Mouse (Mus musculus): Measurements from ENCODE around the gene Xntrpc. TPM values are rescaled to one million over a fixed set of nuclear protein-coding genes. Genes with fewer than 3 reads are reported as not detected.

Gene Xntrpc
- total RNA-seq (2023), result 6.6 TPM

DNA sequence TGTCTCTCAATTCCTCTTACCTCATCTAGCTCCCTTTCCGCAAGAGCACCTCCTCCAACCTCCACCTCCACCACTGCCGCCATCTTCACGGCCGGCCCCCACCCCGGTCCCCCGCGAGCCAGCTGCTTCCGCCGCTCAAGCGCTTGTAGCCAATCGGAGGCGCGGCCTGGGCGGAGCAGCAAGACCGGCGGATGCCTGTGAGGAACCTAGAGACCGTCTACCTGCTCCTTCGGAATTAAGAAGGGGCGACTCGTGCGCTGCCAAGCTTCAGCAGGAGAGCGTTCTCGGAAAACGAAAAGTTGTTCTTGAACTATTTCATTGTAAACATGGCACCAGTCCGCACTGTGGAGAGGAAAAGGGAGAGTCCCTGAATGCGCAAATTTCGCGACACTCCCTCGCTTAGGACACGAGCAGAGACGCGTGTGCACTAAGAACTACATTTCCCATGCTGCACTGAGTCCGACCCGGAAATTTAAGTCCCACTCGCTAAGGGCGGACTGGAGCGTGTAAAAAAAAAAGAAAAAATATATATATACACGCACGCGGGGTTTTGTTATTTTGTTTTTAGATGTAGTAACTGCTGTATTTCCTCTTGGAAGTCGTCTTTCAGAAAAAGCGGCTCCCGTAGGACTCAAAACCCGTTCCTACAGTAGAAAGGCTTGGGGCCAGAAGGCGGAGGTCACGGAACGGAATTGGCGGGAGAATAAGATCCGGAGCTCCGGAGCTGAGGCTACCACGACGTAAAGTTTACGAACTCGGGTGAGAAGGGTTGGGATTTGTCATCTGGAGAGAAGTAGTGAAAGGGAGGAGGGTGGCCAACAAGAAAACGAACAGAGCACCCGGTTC is at the start of gene Xntrpc, which contains the start of the genes Rnf121 and Xndc1:
Gene Xntrpc (plus strand): TSS at position 668 of the 846 bp plus-strand sequence.
Gene Rnf121 (minus strand): TSS at position 424 of the 846 bp plus-strand sequence.
Gene Xndc1 (plus strand): TSS at position 466 of the 846 bp plus-strand sequence.

DNA sequence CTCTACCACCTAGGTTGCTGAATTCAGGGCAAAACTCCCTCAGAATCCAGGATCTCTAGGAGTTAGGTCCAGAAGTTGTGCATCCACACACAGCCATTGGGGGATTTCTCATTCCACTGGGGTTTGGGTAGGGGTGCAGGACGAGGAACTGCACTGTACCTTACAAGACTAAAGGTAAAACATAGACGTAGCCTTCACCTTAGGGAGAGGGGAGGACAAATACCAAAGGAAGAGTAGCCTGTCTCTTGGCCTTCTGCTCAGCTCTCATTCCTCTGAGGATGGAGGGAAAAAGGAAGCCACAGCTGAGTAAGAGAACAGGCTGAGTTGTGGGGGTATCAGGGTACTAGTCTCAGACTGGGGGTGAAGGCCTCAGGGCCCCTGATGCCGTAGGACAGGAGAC is 46.9 kb upstream of the Xntrpc start, which contains the start of gene Il18bp:
Gene Il18bp (minus strand): TSS at position 101 of the 400 bp plus-strand sequence.

DNA sequence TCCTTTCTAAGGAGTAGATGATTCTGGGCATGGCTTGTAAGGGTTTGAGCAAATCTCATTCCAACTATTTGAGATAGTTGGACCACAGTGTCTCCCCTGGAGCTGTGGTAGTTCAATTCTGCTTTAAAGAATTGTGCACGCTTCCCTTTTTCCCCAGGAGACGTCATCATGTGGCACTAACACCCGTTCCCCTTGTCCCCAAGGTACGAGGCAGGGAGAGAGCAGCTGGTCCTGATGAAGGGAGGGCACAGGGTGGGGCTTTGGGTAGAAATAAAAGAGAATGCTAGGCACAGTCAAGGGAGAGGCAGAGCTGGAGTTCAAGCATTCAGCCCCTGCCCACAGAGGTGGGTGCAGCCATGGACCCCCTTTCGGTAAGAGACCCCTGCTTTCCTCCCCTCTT is 17.3 kb downstream of the Xntrpc start, which contains the start of gene Trpc2:
Gene Trpc2 (plus strand): TSS at position 301 of the 400 bp plus-strand sequence.

DNA sequence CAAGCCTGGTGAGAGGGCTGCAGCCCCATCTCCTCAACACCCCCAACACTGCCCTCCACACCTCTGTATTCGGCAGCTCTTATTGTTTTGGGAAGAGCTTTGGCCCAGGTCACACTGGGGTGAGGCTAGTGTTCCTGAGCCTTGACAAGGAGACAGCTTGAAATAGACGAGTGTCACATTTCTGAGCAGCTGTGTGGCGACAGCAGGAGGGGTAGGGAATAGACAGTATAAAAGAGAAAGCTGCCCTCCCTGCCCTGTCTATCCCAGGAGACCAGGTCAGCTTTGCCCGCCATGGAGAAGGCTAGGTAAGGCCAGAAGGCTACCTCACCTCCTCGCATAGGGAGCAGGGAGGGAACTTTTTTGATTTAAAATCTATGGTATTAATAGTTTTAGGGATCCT is 36.0 kb downstream of the Xntrpc start, which contains the start of gene Art1:
Gene Art1 (plus strand): TSS at position 257 of the 400 bp plus-strand sequence.

DNA sequence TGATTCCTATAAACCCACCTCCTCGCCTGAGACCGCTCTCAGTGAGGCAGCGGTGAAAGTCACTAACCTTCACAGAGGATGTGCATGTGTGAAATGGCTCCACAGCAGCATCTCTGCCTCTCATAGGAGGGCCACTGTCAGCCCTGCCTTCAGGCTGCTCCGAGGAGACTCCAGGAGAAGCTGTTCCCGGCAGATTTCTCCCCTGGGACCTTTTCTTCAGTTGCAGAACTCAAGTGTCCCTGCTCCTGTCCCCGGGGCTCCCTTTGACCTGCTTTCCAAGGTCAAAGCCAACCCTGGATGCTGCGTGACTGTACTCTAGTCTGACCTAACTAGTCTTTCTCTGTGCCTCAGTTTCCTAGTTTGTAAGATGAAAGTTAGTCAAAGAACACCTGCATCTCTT is 43.7 kb downstream of the Xntrpc start, which contains the start of gene Art5:
Gene Art5 (minus strand): TSS at position 319 of the 400 bp plus-strand sequence.

DNA sequence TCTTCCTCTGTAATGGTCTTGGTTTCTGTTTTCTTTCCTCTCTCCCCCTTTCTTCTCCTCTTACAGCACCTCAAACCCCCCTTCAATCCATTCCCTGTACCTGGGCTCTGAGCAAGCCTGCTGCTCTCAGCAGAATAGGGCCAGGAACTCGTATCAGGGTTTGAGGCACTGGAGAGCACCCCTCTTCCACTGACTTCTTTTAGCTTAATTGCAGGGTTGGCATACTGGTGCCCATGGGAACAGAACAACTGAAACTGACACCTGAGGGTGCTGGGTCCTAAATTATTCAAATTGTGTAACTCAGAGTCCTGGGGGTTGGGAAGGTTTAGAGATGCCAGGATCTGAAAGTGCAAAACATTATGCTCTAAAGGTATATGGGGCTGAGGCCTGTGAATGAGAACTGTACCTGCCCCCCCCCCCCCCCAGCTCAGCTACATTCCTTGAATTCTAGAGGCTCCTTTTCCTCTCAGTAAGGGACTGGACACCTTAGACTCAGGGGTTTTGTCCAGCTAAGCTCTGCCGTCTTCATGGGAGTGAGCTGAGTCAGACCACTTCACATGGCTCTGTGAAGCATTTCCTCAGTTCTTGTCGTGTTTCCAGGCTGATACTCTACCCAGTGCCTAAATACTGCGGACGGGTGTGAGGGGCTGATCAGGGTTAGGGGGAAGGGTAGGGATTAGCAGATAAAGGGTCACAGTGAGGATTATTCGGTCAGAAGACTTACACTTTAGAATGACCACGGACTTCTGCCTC is 51.2 kb downstream of the Xntrpc start, which contains the start of gene Chrna10:
Gene Chrna10 (minus strand): TSS at position 250 of the 753 bp plus-strand sequence.

Other genes with a start within 250 kb of the Xntrpc start
- not detected for gene Phox2a, start 247.4 kb upstream of the Xntrpc start, total RNA-seq (2023)
- 20.5 TPM for gene Inppl1, start 227.5 kb upstream of the Xntrpc start, total RNA-seq (2023)
- gene Folr2, start 208.5 kb upstream of the Xntrpc start, total RNA-seq (2023), result not detected
- 38.9 TPM for gene Anapc15, start 202.0 kb upstream of the Xntrpc start, total RNA-seq (2023)
- not detected for gene Folr1, start 194.9 kb upstream of the Xntrpc start, total RNA-seq (2023)
- gene Lamtor1, start 159.8 kb upstream of the Xntrpc start, total RNA-seq (2023), result 57.3 TPM
- gene Tomt, start 159.4 kb upstream of the Xntrpc start, total RNA-seq (2023), result 0.44 TPM
- 2.6 TPM for gene Lrrc51, start 131.8 kb upstream of the Xntrpc start, total RNA-seq (2023)
- gene Numa1, start 131.6 kb upstream of the Xntrpc start, total RNA-seq (2023), result 348 TPM
- gene Il18bp, start 47.0 kb upstream of the Xntrpc start, total RNA-seq (2023), result 13.0 TPM
- gene Rnf121, start 244 bp upstream of the Xntrpc start, total RNA-seq (2023), result 34.6 TPM
- 40.5 TPM for gene Xndc1, start 202 bp upstream of the Xntrpc start, total RNA-seq (2023)
- gene Trpc2, start 17.4 kb downstream of the Xntrpc start, total RNA-seq (2023), result 2.1 TPM
- not detected for gene Art1, start 36.0 kb downstream of the Xntrpc start, total RNA-seq (2023)
- gene Art5, start 43.8 kb downstream of the Xntrpc start, total RNA-seq (2023), result 2.2 TPM
- not detected for gene Chrna10, start 51.1 kb downstream of the Xntrpc start, total RNA-seq (2023)
- 111 TPM for gene Nup98, start 144.5 kb downstream of the Xntrpc start, total RNA-seq (2023)
- 42.9 TPM for gene Pgap2, start 144.5 kb downstream of the Xntrpc start, total RNA-seq (2023)
- gene Rhog, start 190.3 kb downstream of the Xntrpc start, total RNA-seq (2023), result 170 TPM
- gene Stim1, start 202.1 kb downstream of the Xntrpc start, total RNA-seq (2023), result 163 TPM

Measured in CD4-positive naive resting alpha-beta T cell, adult 57 days (primary cell).